Mouse (Mus musculus) bone marrow, adult 2 months (tissue): Measurements from ENCODE around the gene Itpripl2.

Experiments
- CTCF ChIP-seq: fragments of 200-500 bp; IDR thresholded peaks from 2 replicates; pipeline ENCODE4 v1.5.1; 2011; ENCODE audit warnings: low read length, control low read depth; ENCODE audit not compliant: control insufficient read depth, insufficient read depth
- POLR2A ChIP-seq: fragments of 200-500 bp; IDR thresholded peaks from 2 replicates; pipeline ENCODE4 v1.6.1; 2011; ENCODE audit warnings: low read depth, mild to moderate bottlenecking, control low read depth, low read length, borderline replicate concordance; ENCODE audit not compliant: control insufficient read depth

DNA sequence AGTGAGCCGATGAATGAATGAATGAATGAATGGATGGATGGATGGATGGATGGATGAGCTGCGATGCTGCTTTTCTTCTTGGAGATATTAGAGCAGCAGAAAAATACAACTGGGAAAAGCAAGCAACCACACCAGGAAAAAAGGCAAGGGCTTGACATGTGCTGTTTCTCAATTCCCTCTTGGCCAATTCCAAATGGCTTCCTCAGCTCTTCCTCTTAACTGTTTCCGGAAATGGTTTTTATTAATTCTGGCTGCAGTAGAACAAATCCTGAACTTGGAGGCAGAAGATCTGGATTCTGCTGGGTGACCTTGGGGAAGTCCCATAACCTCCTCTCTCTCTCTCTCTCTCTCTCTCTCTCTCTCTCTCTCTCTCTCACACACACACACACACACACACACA, 23.7 kb downstream of the Itpripl2 start:
- TF ChIP-seq CTCF (no peak), POLR2A (no peak)
